Mouse (Mus musculus) liver, embryonic 14.5 days (tissue): ENCODE data around the gene Ccdc34. TPM values are rescaled to one million over a fixed set of nuclear protein-coding genes. Genes with fewer than 3 reads are reported as not detected.
A peak's percentile ranks its signal among the peaks of the same experiment; 100 is the strongest.

Experiments
- ATAC-seq: fragments of 200-750 bp; cut with Nextera tagmentation; 2 replicates; pipeline ENCODE4 v1.8.0; 2017; ENCODE audit warnings: moderate number of reproducible peaks, mild to moderate bottlenecking, moderate library complexity; ENCODE audit not compliant: insufficient read depth
- DNase-seq, 3 experiments: peaks; one replicate each; pipeline ENCODE4 v3.0.0-alpha.2; 2012 to 2013; ENCODE audit warnings: low read depth in 3 of 3, low spot score in 3 of 3
- H3K27ac ChIP-seq: fragments of 300-500 bp; sonication (generic); 2 replicates; pipeline ENCODE4 v1.5.1; 2014; ENCODE audit warnings: moderate library complexity, mild to moderate bottlenecking, control low read depth, inconsistent platforms
- H3K27me3 ChIP-seq: fragments of 300-500 bp; sonication (generic); 2 replicates; pipeline ENCODE4 v1.6.1; 2014; ENCODE audit warnings: mild to moderate bottlenecking, low read length, moderate library complexity; ENCODE audit not compliant: control insufficient read depth, insufficient read depth
- H3K36me3 ChIP-seq: fragments of 300-500 bp; sonication (generic); replicated peaks from 2 replicates; pipeline ENCODE4 v1.6.1; 2014; ENCODE audit warnings: low read depth; ENCODE audit not compliant: control insufficient read depth, insufficient read depth
- H3K4me1 ChIP-seq, 2 experiments: fragments of 200-500 bp in 1 of 2; fragments of 300-500 bp in 1 of 2; sonication (generic) in 1 of 2; replicated peaks; 2 replicates each; pipeline ENCODE4 v1.6.1; 2012 to 2014; ENCODE audit warnings: antibody characterized with exemption in 1 of 2, inconsistent platforms in 1 of 2, low read length in 1 of 2; ENCODE audit not compliant: control insufficient read depth in 2 of 2, insufficient read depth in 2 of 2
- H3K4me2 ChIP-seq: fragments of 300-500 bp; sonication (generic); 2 replicates; pipeline ENCODE4 v1.6.1; 2014; ENCODE audit warnings: low read depth, mild to moderate bottlenecking, control low read depth, moderate library complexity
- H3K4me3 ChIP-seq, 2 experiments: fragments of 200-500 bp in 1 of 2; fragments of 300-500 bp in 1 of 2; sonication (generic) in 1 of 2; 2 replicates each; pipeline ENCODE4 v1.5.1; 2012 to 2014; ENCODE audit warnings: low read depth in 2 of 2, low read length in 2 of 2, mild to moderate bottlenecking in 2 of 2, control low read depth in 1 of 2, inconsistent platforms in 1 of 2, moderate library complexity in 1 of 2; ENCODE audit not compliant: insufficient read depth in 1 of 2
- H3K9ac ChIP-seq: fragments of 300-500 bp; sonication (generic); replicated peaks from 2 replicates; pipeline ENCODE4 v1.6.1; 2014; ENCODE audit warnings: mild to moderate bottlenecking, control low read depth, moderate library complexity
- H3K9me3 ChIP-seq: fragments of 300-500 bp; sonication (generic); 2 replicates; pipeline ENCODE4 v1.6.1; 2016; ENCODE audit warnings: low read length, mixed read lengths; ENCODE audit not compliant: control insufficient read depth
- CTCF ChIP-seq: IDR thresholded peaks from 2 replicates; pipeline ENCODE4 v1.5.1; 2016; ENCODE audit warnings: antibody characterized with exemption, low read depth, control low read depth
- EP300 ChIP-seq: IDR thresholded peaks from 2 replicates; pipeline ENCODE4 v1.6.1; 2016; ENCODE audit warnings: antibody characterized with exemption, low read depth
- WGBS: fragments of 180-500 bp; shearing (Covaris S2); extraction: QIAGEN DNeasy Blood & Tissue Kit; methylation state at CpG from one replicate; pipeline ENCODE4 v1.1.7; 2014; ENCODE audit not compliant: insufficient replicate concordance; 5-methylcytosine and 5-hydroxymethylcytosine counted together
- polyA plus RNA-seq, 2 experiments: library from polyadenylated mRNA; depleted of rRNA in 1 of 2; stranded (reverse) in 1 of 2; unstranded in 1 of 2; fragments of >200 nt; fragmentation: Nextera tagmentation in 1 of 2; extraction: Ambion mirVana in 1 of 2; gene quantifications; 2 replicates each; pipeline versions ENCODE4 v1.2.1 to v1.2.3; 2012 to 2014

The Ccdc34 gene
- polyA plus RNA-seq, 2 experiments, result 19.6 to 22.8 TPM

- DNase-seq (no peak), ATAC-seq (no peak)
- WGBS, result 86% methylated on average over 4 of the region's 4 CpGs
- Histone ChIP-seq H3K9ac (peak overlapping the region; percentile 90; the same call in 1 of the 2 replicates), H3K4me1 (peaks cover 6 to 10% of the 10 kb centered on the region in 2 experiments), H3K9me3 (no peaks in the 10 kb centered on the region), H3K27ac (no peak overlapping the region), H3K27me3 (no peaks in the 10 kb centered on the region), H3K4me3 (peak overlapping the region in 1 of 2 experiments; percentile 81; a peak in 2 of 4 replicates), H3K4me2 (peak overlapping the region; percentile 86), H3K36me3 (peaks cover 15% of the 10 kb centered on the region)
- TF ChIP-seq CTCF (no peak), EP300 (no peak)
Measured at GRCm38 (mm10) chr2:110019656-110020055, 2.0 kb downstream of the Ccdc34 start.

GRCm38 (mm10) chr2:110020430-110020829 lies 2.8 kb downstream of the Ccdc34 start:
- no peak overlapping the region; a peak in 1 of 4 replicates for H3K4me3 ChIP-seq

GRCm38 (mm10) chr2:110036265-110036664 lies 18.6 kb downstream of the Ccdc34 start:
- H3K4me3 ChIP-seq, result no peak overlapping the region
- no peaks in the 10 kb centered on the region for H3K9me3 ChIP-seq
- H3K27ac ChIP-seq, result no peak overlapping the region
- DNase-seq, result no peak
- H3K4me2 ChIP-seq, result no peak overlapping the region
- 52% methylated on average over 4 of the region's 4 CpGs for WGBS
- TF ChIP-seq EP300, result no peak
- TF ChIP-seq CTCF, result no peak
- no peaks in the 10 kb centered on the region for H3K27me3 ChIP-seq
- H3K9ac ChIP-seq, result no peak overlapping the region
- ATAC-seq, result no peak
- H3K4me1 ChIP-seq, result 0 out of 4 replicates have a peak, but pooled peaks cover 0 to 5% of the 10 kb centered on the region in 2 experiments
- H3K36me3 ChIP-seq, result peaks cover 16% of the 10 kb centered on the region

More at GRCm38 (mm10) chr2:110020430-110020829, 2.8 kb downstream of the Ccdc34 start:
- Histone ChIP-seq H3K9ac (no peak overlapping the region), H3K4me2 (peak overlapping the region; percentile 86), H3K27ac (no peak overlapping the region), H3K4me1 (peaks cover 6 to 10% of the 10 kb centered on the region in 2 experiments), H3K27me3 (no peaks in the 10 kb centered on the region), H3K36me3 (peaks cover 15% of the 10 kb centered on the region), H3K9me3 (no peaks in the 10 kb centered on the region)
- DNase-seq (no peak), ATAC-seq (no peak)
- 78% methylated on average over 1 of the region's 1 CpGs for WGBS
- TF ChIP-seq CTCF (no peak), EP300 (no peak)

GRCm38 (mm10) chr2:110036665-110037064 lies 19.0 kb downstream of the Ccdc34 start:
- TF ChIP-seq EP300 (no peak), CTCF (no peak)
- no peaks in the 10 kb centered on the region for H3K27me3 ChIP-seq

GRCm38 (mm10) chr2:110037221-110037620 lies 19.6 kb downstream of the Ccdc34 start:
- H3K4me2 ChIP-seq, result no peak overlapping the region
- no peaks in the 10 kb centered on the region for H3K27me3 ChIP-seq
- H3K9me3 ChIP-seq, result no peaks in the 10 kb centered on the region
- H3K4me1 ChIP-seq, result 0 out of 4 replicates have a peak, but pooled peaks cover 0 to 5% of the 10 kb centered on the region in 2 experiments
- H3K27ac ChIP-seq, result no peak overlapping the region
- no peak overlapping the region for H3K9ac ChIP-seq
- WGBS, result 78% methylated on average over 2 of the region's 2 CpGs
- peaks cover 16% of the 10 kb centered on the region for H3K36me3 ChIP-seq
- ATAC-seq, result no peak
- TF ChIP-seq CTCF (no peak), EP300 (no peak)
- no peak overlapping the region for H3K4me3 ChIP-seq
- no peak for DNase-seq

More at GRCm38 (mm10) chr2:110036665-110037064, 19.0 kb downstream of the Ccdc34 start:
- Histone ChIP-seq H3K4me3 (no peak overlapping the region), H3K9me3 (no peaks in the 10 kb centered on the region), H3K4me2 (no peak overlapping the region), H3K9ac (no peak overlapping the region), H3K36me3 (peaks cover 16% of the 10 kb centered on the region), H3K27ac (no peak overlapping the region), H3K4me1 (0 out of 4 replicates have a peak, but pooled peaks cover 0 to 5% of the 10 kb centered on the region in 2 experiments)
- DNase-seq (no peak), ATAC-seq (no peak)
- 68% methylated on average over 4 of the region's 4 CpGs for WGBS
